Mouse (Mus musculus): ENCODE measurements at regions not wholly inside any gene's neighbourhood (a gene's known extent, or its start where the extent isn't known, plus 50 kb on each side); places are given as distances from the start of the nearest gene placed in this dataset.
"Not testable (repeated sequence)": the region's sequence is repeated elsewhere in the genome, so short reads cannot be mapped to it uniquely, and the experiment has no call there.

DNA sequence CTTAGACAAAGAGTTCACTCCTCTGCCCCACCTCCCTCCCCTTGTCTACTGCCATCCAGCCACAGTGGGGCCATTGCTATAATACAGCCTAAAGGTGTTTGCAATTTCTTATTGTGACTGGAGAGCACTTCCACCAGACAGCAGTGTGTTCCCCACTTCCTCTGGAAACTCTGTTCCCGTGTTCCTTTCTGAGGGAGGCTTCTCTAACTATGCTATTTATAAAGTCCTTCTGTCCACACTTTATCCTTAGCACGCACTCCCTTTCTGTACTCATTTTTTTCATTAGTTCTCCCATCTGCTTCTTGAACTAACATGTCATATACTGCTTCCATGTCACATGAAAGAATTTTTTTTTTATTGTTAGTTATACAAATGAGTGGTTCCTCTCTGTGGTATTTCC, 52.0 kb upstream of the 4930432M17Rik start:
- no peak for DNase-seq

DNA sequence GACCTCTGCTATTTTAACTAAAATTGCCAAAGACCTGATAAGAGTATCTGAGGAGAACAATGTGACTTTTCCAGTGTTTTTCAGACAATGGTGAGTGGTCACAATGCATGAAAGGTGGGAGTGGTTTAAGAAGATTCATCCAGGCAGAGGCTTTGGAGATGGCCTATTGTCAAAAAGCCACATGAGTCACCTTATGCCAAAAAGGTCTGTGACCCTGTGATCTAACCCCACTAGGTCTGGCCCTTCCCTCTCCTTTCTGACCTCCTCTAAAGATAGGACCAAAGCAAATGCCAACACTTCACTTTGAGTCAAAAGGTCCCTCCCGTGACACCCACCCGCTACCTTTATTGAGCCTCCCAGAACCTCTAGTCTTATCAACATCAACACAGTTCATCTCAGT, 52.4 kb upstream of the 4930432M17Rik start:
- no peak for DNase-seq

DNA sequence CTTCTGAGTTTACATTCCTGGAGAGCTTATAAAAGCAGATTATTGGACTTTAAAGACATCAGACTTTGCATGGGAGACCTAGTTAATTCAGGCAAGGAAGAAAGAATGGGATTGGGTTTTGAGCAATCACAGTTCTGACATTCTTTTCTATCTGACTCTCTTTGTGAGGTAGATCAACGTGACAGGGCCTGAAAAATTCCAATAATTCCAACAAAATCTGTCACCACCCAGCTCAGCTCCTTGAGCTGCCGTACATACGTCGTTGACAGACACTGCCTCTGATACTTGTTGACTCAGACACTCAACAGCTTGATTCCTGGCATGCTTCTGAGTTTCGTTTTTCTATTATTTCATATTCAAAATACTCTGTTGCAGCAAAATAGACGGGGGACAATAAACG, 53.2 kb upstream of the 4930432M17Rik start:
- no peak for DNase-seq

DNA sequence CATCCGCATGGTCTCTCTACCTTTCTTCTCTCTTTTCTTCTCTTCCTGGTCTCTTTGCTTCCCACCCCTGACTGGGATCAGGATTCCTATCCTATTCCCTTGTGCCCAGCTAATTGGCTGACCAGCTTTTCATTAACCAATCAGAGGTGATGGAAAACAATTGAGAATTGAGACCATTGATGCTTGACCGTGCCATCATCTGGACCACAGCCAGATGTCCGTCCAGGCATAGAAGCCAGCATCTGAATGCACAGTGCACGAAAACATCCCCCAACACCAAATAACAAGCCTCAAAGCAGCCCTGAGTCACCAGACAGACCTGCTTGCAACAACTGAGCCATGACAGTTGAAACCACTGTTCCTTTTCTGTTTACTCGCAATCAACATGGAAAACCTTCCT, 54.5 kb upstream of the 4930432M17Rik start:
- DNase-seq, result no peak

DNA sequence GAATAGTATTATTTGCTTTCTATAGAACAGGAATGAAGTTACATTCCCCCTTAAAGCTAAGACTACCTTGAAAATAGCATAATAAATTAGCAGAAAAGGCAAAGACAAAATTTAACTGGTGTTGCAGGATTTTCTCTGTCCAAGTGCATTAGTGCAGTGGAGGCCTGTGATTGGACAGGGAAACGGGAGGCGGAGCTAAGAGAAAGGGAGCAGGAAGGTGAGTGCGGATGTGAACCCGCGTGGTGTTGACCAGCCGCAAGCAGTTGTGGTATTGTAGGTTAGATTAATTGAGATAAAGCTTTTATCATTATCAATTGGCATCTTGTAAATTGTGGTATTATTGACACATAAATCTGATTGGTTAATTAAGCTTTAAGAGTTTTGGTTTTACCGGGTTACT, 55.8 kb upstream of the 4930432M17Rik start:
- DNase-seq, result no peak

DNA sequence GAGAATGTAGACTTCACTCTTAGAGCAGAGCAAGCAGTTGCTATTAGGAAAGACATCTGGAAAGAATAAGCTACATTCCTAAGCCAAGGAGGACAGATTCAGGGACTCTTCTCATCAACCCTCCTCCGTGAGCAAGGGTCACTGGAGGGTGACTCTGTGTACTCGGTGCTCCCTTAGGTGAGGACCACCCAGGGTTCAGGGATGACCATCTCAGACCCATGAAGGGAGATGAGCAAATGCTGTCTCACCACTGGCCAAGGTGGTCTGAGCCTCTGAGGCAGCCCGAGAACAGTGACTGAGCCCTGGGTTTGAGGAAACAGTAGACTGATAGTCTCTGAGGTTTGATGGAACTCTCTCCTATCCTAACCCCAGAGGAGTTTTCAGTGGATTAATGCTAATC, 57.3 kb upstream of the 4930432M17Rik start:
- DNase-seq, result no peak

DNA sequence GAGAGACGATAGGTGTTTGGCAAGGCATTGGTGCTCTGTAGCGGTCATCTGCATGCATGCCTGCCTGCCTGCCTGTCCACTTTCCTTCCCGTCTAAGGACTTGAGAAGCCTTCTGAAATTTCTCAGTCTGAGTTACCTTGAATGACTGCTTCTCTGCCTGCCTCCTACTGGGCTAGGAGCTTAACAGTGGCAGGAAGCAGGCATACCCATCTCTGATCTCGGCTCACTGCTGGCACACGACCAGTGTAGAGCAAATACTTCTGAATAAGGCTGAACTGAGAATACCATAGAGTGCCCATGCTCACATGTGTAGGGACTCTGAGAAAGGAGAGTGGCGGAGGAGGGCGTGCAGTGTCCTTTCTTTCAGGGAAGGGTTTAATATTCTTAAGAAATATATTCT, 60.7 kb upstream of the 4930432M17Rik start:
- DNase-seq, result no peak

DNA sequence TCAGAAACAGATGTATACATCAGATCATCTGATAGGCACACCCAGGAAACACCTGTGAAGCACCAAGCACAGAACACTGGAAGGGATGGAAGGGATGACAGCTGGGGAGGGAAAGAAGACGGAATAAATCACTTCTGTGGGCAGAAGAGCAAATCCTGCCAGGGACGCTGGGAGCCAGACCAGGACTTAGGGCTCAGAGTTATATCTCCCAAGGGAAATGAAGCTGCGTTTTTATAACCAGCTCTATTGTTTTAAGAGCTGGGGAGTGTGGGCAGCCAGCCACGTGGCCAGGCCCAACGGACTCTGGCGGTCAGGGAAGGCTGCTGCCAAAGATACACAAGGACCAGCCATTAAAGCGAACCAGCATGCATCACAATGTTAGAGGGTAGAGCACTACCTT, 61.5 kb upstream of the 4930432M17Rik start:
- DNase-seq, result no peak

DNA sequence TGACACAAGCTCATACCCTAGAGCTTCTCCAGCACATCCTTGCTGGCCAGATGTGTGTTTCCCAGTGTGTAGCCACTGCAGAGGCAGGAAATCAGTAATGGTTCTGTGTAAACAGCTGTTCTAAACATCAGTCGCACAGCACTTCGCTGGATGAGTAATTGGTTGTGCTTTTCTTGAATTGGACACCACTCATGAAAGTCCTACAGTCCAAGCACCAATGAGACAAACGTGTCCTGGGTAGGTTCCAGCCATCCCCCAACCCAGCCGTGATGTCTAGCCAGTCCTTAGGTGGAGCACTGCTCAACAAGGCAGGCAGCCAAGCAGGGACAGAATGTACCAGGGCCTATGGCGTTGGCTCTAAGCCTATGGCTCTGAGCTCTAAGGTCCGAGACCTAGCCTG, 65.8 kb upstream of the 4930432M17Rik start:
- no peak for DNase-seq

DNA sequence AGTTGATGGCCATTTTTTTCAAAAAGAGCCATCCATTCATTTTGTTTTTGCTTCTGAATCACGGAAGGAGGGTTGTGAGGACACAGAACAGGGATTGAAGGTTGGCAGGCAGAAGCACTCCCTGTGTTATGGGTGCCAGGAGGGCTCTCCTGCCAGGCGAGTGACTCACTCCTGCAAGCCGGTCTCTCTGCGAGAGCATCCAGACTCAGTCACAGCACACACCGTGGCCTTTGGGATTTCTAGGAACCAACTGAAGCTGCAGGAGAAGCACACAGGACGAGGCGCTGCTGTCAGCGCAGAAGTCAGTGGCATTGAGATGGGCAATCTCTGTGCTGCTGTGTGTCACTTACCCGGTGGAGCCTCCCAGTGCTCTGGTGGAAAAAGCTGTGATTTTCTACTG, 66.5 kb upstream of the 4930432M17Rik start:
- DNase-seq, result peak; percentile 46 to 50

DNA sequence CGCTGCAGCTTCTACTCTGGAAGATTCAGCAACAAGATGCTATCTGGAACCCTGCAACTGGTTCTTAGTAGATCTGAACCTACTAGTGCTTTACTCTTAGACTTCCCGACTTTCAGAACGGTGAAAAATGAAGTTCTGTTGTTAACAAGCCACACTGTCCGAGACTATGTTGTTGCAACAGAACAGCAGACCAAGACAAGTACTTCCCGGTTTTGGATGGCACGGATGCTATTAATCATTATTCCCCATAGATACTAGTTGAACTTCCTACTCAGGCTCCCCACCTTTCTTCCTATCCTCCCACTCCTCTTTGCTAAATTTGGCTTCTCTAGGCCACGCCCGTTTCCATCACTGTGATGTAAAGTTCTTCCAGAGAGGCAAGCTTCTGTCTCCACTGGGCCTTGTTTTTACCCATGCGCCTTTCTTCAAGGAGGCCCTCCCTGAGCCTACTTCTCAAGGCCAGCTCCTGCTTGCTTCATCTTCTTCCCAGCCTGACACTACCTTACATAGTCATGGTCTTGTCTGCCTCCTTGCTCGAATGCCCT, 67.7 kb upstream of the 4930432M17Rik start:
- no peak for DNase-seq

DNA sequence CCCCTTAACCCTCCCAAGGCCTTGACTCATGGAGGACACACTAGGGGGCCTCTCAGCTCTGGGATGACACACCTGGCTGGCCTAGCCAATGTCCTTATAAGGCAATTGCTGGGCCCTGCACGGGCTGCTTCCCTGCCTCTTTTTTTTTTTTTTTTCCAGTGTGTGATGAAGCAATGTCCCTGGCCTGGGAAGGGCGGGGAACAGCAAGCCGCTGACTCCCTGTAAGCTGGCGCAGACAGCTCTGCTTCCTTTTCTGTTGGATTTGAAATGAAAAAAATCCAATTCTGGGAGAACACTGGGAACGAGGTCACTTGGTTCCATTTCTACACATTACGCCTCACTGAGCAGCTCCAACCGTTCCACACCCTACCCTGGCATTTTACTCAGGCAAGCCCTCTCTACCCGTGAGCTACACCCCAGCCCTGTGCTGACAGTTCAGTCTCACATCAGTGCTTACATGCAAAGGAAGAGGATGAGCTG, 68.4 kb upstream of the 4930432M17Rik start:
- DNase-seq, result no peak

DNA sequence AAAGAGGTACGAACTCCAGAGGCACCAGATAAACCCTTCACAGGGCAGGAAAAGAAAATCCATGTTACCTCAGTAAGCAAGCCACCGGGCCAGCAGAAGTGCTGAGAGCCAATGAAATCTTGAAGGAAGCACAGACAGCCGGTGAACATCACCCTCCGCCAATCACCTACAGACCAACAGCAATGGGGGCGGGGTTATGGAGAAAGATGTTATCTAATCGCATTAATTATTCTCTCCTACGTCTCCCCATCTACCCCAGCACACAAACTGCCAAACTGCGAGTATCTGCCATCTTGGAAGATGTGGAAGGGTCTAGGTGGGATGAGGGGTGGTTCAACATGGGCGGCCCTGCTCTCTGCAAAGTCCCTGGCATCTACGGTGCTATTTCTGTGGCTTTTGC, 68.6 kb upstream of the Slc44a3 start:
- no peak for DNase-seq

DNA sequence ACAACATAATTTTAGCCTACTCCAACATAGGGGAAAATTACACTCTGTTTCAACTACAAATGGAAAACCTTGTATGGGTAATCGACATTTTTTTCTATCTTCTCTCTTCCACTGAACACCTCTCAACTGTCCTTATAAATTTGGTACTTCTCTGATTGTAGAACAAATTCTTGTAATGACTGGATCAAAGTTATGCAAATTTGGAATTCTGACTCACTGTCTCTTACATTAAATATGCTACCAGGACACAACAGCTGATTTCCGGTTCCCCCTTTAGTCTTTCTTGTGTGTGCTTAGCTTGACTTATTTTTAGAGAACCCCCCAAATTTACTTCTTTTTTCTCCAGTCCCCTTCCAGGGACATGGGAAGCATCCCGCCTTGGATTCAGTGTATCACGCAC, 68.2 kb upstream of the Slc44a3 start:
- no peak for DNase-seq

DNA sequence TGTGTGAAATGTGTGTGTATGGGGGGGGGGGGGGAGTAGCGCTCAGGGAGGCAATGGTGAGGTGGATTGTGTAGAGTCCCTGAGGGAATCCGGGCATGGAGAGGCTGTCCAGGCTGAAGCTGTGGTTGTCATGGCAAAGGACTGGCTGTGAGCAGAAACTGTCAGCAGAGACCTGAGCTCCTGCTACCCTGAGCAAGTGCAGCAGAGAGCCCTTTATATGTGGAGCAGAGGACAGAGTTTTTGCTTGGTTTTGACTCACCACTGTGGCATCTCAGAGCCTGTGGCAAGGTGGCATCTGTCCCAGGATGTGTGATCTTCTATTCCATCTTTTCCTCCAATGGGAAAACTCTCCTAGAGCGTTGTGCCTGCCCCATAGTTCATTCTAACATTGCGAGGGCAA, 65.8 kb upstream of the Slc44a3 start:
- DNase-seq, result no peak

DNA sequence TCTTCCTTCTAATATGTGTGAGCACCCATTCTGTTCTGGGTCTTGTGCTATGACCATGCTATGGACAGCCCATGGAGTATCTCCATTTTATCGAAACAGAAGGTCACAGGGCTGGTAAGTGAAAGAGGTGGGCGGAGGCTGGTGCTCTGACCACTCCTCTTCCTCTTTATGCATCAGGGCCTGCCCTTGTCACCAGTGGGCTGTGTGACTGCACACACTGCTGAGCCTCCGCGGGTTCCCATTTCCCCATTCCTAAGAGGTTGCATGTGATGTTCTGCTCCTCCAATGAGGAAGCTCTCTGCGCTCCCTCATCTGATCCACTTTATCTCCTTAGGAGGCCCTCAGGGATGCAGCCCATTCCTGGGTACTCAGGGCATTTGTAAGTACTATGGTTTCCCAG, 65.0 kb upstream of the Slc44a3 start:
- no peak for DNase-seq

DNA sequence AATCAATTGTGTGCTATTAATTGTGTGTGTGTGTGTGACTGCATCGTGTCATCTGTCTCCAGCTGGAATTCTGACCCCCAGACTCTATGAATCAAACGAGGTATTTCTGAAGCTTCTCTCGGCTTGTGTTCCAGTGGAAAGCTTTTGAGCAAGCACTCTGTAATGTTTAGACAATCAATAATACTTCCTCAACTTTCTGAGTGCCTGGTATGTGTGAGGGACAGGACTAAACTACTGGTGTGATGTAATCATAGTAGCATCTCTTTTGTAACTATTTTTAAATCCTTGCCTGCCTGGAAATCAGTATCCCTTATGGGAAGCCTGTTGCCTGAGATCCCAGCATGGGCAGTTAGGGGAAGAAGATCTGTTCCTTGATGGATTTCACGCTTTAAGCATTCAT, 62.4 kb upstream of the Slc44a3 start:
- no peak for DNase-seq

DNA sequence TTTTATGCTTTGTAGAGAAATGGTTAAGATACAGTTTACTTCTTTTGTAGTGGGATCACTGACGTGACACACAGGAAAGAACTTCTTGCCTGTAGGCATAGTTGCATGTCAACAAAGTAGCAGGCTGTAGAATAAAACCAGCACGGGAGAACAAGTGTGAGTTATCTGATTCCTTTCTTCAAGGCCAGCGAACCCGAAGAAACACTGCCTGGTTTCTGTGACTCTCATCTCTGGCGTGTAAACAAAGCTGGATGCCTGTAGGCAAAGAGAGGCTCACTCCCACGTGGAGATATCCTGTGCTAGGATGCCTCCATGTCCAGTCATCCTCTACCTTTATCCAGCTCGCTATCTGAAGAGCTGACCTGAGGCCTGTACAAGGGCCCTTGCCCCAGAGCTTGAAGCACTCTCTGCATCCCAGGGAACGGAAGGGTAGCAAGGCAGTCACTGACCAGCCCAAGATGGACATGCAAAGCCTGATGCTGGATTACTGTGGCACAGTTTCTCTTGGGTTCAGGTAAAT, 61.5 kb upstream of the Slc44a3 start:
- no peak for DNase-seq

DNA sequence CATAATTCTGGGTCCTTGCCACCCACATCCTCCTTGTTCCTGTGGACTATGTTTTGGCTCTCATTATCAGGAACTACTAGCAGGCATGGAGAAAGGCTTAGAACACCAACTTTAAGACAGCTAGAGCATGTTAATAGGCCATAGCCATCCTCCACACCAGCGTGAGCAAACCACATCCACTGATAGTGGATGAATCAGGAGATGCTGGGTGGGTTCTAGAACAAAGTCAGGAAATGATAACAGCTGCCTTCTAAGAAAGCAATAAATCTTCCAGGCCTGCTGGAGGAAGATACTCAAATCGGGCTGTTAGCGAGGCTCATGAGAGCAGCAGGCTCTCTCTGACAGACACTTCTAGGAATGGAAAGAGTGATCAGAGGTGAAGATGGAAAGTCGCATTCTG, 60.9 kb upstream of the Slc44a3 start:
- no peak for DNase-seq

DNA sequence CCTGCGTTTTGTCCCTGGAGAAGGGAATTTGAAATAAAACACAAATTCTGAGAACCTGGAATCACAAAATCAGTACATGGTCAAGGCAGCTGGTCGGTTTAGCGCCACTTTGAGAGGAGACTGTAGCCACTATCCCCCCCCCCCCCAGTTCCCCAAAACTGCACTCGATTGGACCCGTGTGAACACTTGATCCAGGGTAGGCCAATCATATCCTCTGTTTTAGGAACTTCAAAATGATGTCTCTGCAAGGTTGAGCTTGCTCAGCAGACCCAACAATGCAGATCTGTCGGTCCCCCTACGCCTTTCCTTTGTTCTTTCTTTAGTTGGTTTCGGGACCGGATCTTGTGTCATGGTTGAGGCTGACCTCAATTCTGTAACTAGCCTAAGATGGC, 57.3 kb upstream of the Slc44a3 start:
- DNase-seq, result no peak

DNA sequence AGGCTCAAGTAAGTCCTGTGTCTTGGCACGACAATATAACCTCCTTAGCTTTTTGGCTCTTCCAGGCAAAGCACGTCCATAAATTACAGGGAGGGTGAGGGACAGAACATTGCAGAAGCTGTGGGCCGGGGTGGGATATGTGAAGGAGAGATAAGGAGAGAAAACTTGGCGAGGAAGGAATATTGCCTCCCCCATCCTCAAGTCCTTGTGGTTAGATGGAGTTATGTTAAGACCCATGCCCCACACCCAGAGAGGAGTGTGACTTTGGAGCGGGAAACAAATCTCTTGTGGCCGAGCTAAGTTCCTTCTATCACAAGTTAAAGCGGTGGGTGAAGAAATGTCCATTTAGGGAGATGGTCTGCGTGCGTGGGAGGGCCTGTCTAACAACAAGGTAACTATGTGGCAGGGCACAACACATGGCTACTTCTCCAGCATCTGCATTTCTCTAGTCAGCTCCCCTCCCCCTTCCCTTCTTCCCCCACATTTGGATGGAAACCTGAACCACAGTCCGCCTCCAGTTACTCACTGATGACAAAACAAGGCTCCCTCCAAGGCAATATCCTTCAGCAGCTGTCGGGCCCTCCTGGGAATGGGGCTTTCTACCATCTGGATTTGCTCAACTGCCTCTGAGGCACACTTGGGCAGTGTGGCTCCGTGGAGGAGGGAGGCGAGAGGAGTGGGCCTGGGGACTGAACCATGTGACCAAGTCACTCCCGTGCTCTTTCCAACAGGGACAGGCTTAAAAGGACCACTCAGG, 56.7 kb upstream of the Slc44a3 start:
- DNase-seq, result no peak

DNA sequence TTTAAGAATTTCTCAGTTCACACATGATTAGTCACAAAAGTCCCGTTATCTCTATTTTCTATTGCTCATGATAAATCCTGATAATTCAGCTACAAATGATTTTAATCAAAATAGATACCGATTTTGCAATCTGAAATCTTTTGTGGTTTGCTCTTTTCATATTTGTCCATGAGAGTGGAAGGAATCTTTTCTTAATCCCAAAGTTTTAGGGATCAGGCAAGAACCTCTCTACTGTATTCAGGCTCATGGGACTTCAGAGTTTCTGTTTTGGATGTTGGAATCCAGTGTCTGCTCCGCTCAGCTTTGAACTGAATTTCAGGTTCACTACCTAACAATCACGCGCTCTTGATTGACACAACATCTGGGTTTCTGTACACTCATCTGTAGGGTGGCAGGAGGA, 53.1 kb upstream of the Slc44a3 start:
- no peak for DNase-seq

DNA sequence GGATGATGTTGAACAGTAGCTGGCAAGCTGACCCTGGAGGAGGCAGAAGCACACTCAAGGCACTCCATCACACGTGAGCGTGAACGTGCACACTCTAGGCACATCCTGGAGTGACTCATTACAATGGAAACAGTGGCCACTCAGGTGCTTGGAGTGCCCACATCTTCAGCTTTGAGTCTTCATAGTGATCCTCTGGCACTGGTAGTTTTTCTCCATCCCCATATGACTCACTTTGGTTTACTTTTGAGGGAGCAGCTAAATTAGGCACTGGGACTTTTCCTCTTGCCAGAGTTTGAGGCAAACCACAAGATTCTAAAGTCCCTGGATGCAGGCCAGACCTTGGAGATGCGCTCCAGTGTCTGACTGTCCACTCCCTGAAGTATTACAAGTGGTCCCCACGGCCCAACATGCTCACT, 52.5 kb upstream of the Slc44a3 start:
- DNase-seq, result no peak

DNA sequence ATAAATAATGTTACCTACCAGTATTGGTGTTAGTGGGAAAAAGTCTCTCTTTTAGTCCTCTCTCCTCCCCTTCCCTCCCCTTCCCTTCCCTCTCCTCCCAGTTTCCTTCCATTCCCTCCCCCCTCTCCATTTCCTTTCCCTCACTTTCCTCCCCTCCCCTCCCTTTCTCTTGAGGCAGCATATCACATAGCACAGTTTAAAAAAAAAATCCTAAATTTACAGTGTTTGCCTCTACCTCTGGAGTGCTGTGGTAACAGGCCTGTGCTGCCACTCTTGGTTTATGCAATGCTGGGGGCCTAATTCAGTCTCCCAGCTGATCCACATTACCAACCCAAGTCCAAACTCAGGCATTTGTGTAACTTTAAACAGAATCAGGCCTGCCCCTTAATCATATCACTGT, 52.1 kb upstream of the Slc44a3 start:
- DNase-seq, result no peak

DNA sequence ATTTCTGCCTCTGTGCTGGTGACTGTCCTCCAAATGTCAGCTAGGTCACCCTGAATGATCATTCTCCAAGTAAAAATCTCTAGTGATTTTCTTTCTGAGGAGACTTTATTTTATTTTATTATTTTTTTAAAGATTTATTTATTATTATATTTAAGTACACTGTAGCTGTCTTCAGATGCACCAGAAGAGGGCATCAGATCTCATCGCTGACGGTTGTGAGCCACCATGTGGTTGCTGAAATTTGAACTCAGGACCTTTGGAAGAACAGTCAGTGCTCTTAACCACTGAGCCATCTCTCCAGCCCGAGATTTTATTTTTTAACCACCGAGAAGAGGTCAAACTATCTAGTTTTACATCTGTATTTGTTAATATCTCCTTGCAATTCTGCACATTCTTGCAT, 50.5 kb upstream of the Slc44a3 start:
- DNase-seq, result not testable (repeated sequence)

Measured in cerebellum, postnatal 36 days (tissue).